Mouse (Mus musculus): Measurements from ENCODE around the gene Itpk1. TPM values are rescaled to one million over a fixed set of nuclear protein-coding genes. Genes with fewer than 3 reads are reported as not detected.

Itpk1 gene
- polyA plus RNA-seq, 1 experiment from 2014 or later: 5.5 TPM

DNA sequence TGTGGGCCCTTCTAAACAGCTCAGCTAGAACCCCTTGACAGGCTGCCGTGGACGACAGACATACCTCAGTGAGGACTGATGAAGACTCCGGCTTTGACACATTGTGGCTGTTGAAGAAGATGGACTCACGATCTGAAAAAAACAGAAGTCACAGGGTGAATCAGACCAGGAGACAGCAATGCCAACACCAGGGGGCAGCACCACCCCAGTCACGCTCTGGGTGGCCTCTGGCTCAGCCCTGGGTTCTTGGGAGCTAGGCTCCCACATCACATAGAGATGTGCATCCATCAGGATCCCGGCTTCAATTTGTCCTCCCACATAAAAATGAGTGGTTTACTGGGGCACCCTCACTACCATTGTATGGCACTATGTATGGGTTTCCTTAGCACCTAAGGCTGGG, 125.7 kb downstream of the Itpk1 start:
- H3K27me3 ChIP-seq (ENCODE audit: control insufficient read depth, insufficient read depth, low read depth, low read length): no peaks in the 10 kb centered on the region
- H3K4me2 ChIP-seq (ENCODE audit: low read depth, low read length): no peak overlapping the region
- H3K9me3 ChIP-seq (replicated peaks; ENCODE audit: control insufficient read depth, low read length): no peaks in the 10 kb centered on the region
- H3K4me3 ChIP-seq (ENCODE audit: low read depth, low read length): no peak overlapping the region
- H3K36me3 ChIP-seq (ENCODE audit: control insufficient read depth, insufficient read depth): no peaks in the 10 kb centered on the region
- no peak overlapping the region for H3K9ac ChIP-seq (ENCODE audit: low read depth, low read length)
- H3K4me1 ChIP-seq (ENCODE audit: control insufficient read depth, low read depth, low read length): no peaks in the 10 kb centered on the region
- 40% methylated on average over 6 of the region's 6 CpGs for WGBS (ENCODE audit: insufficient replicate concordance)
- H3K27ac ChIP-seq (ENCODE audit: low read length): no peak overlapping the region
- ATAC-seq (ENCODE audit: low read depth): no peak

- Histone ChIP-seq H3K9ac (ENCODE audit: low read depth, low read length) (no peak overlapping the region), H3K27ac (ENCODE audit: low read length) (no peak overlapping the region), H3K36me3 (ENCODE audit: control insufficient read depth, insufficient read depth) (no peaks in the 10 kb centered on the region), H3K4me2 (ENCODE audit: low read depth, low read length) (no peak overlapping the region), H3K9me3 (replicated peaks; ENCODE audit: control insufficient read depth, low read length) (no peaks in the 10 kb centered on the region), H3K4me1 (ENCODE audit: control insufficient read depth, low read depth, low read length) (no peaks in the 10 kb centered on the region), H3K27me3 (ENCODE audit: control insufficient read depth, insufficient read depth, low read depth, low read length) (no peaks in the 10 kb centered on the region), H3K4me3 (ENCODE audit: low read depth, low read length) (no peak overlapping the region)
- no peak for ATAC-seq (ENCODE audit: low read depth)
- WGBS (ENCODE audit: insufficient replicate concordance): 68% methylated on average over 10 of the region's 10 CpGs
Observed at GRCm38 (mm10) chr12:102576659-102577398, 127.9 kb downstream of the Itpk1 start.

GRCm38 (mm10) chr12:102575541-102576329, 129.0 kb downstream of the Itpk1 start:
- no peak overlapping the region for H3K27ac ChIP-seq (ENCODE audit: low read length)
- H3K4me1 ChIP-seq (ENCODE audit: control insufficient read depth, low read depth, low read length): no peaks in the 10 kb centered on the region; the same call in 1 of the 2 replicates
- H3K4me2 ChIP-seq (ENCODE audit: low read depth, low read length): no peak overlapping the region
- no peak overlapping the region for H3K4me3 ChIP-seq (ENCODE audit: low read depth, low read length)
- no peak for ATAC-seq (ENCODE audit: low read depth)
- no peaks in the 10 kb centered on the region for H3K36me3 ChIP-seq (ENCODE audit: control insufficient read depth, insufficient read depth)
- no peaks in the 10 kb centered on the region for H3K9me3 ChIP-seq (replicated peaks; ENCODE audit: control insufficient read depth, low read length)
- no peak overlapping the region for H3K9ac ChIP-seq (ENCODE audit: low read depth, low read length)
- WGBS (ENCODE audit: insufficient replicate concordance): 63% methylated on average over 5 of the region's 5 CpGs
- no peaks in the 10 kb centered on the region for H3K27me3 ChIP-seq (ENCODE audit: control insufficient read depth, insufficient read depth, low read depth, low read length)

GRCm38 (mm10) chr12:102573036-102573435, 131.7 kb downstream of the Itpk1 start:
- Histone ChIP-seq H3K27ac (ENCODE audit: low read length) (no peak overlapping the region), H3K4me2 (ENCODE audit: low read depth, low read length) (no peak overlapping the region), H3K4me3 (ENCODE audit: low read depth, low read length) (no peak overlapping the region), H3K27me3 (ENCODE audit: control insufficient read depth, insufficient read depth, low read depth, low read length) (no peaks in the 10 kb centered on the region), H3K9me3 (replicated peaks; ENCODE audit: control insufficient read depth, low read length) (no peaks in the 10 kb centered on the region), H3K36me3 (ENCODE audit: control insufficient read depth, insufficient read depth) (no peaks in the 10 kb centered on the region; the same call in 1 of the 2 replicates), H3K9ac (ENCODE audit: low read depth, low read length) (no peak overlapping the region), H3K4me1 (ENCODE audit: control insufficient read depth, low read depth, low read length) (no peaks in the 10 kb centered on the region; the same call in 1 of the 2 replicates)
- ATAC-seq (ENCODE audit: low read depth): no peak
- WGBS (ENCODE audit: insufficient replicate concordance): 68% methylated on average over 7 of the region's 7 CpGs

- Histone ChIP-seq H3K9me3 (replicated peaks; ENCODE audit: control insufficient read depth, low read length) (no peaks in the 10 kb centered on the region), H3K9ac (ENCODE audit: low read depth, low read length) (no peak overlapping the region), H3K4me1 (ENCODE audit: control insufficient read depth, low read depth, low read length) (no peaks in the 10 kb centered on the region; the same call in 1 of the 2 replicates), H3K27ac (ENCODE audit: low read length) (no peak overlapping the region), H3K4me2 (ENCODE audit: low read depth, low read length) (no peak overlapping the region), H3K4me3 (ENCODE audit: low read depth, low read length) (no peak overlapping the region), H3K36me3 (ENCODE audit: control insufficient read depth, insufficient read depth) (no peaks in the 10 kb centered on the region; the same call in 1 of the 2 replicates), H3K27me3 (ENCODE audit: control insufficient read depth, insufficient read depth, low read depth, low read length) (no peaks in the 10 kb centered on the region)
- ATAC-seq (ENCODE audit: low read depth): peak; percentile 61
- 50% methylated on average over 9 of the region's 9 CpGs for WGBS (ENCODE audit: insufficient replicate concordance)
Observed at GRCm38 (mm10) chr12:102571666-102572065, 133.1 kb downstream of the Itpk1 start.

DNA sequence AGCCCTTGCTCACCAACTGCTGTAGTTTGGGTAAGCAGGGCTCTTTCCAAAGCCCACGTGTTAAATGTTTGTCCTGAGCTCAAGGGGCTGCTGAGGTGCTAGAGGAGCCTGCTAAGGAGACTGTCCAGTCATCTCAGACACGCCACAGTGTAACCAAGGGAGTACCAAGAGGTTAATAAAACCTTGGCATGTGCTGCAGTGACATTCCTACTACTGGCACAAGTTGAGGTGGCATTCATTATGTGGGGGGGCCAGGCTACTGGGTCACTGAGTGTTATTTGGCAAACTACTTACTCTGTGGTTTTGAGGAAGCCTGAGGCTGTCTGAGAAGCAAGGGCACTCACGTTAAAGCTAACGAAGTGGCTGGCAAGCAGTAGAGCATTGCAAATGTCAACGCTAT, 134.0 kb downstream of the Itpk1 start:
- H3K27ac ChIP-seq (ENCODE audit: low read length): no peak overlapping the region
- no peak overlapping the region for H3K9ac ChIP-seq (ENCODE audit: low read depth, low read length)
- no peaks in the 10 kb centered on the region; the same call in 1 of the 2 replicates for H3K36me3 ChIP-seq (ENCODE audit: control insufficient read depth, insufficient read depth)
- no peaks in the 10 kb centered on the region for H3K9me3 ChIP-seq (replicated peaks; ENCODE audit: control insufficient read depth, low read length)
- H3K4me3 ChIP-seq (ENCODE audit: low read depth, low read length): no peak overlapping the region
- no peak overlapping the region for H3K4me2 ChIP-seq (ENCODE audit: low read depth, low read length)
- H3K27me3 ChIP-seq (ENCODE audit: control insufficient read depth, insufficient read depth, low read depth, low read length): no peaks in the 10 kb centered on the region
- WGBS (ENCODE audit: insufficient replicate concordance): 58% methylated on average over 5 of the region's 5 CpGs
- H3K4me1 ChIP-seq (ENCODE audit: control insufficient read depth, low read depth, low read length): peaks cover 3% of the 10 kb centered on the region
- ATAC-seq (ENCODE audit: low read depth): no peak

- Histone ChIP-seq H3K27me3 (ENCODE audit: control insufficient read depth, insufficient read depth, low read depth, low read length) (no peaks in the 10 kb centered on the region), H3K9me3 (replicated peaks; ENCODE audit: control insufficient read depth, low read length) (no peaks in the 10 kb centered on the region), H3K4me2 (ENCODE audit: low read depth, low read length) (no peak overlapping the region), H3K9ac (ENCODE audit: low read depth, low read length) (no peak overlapping the region), H3K4me1 (ENCODE audit: control insufficient read depth, low read depth, low read length) (peaks cover 7% of the 10 kb centered on the region), H3K36me3 (ENCODE audit: control insufficient read depth, insufficient read depth) (no peaks in the 10 kb centered on the region; the same call in 1 of the 2 replicates), H3K27ac (ENCODE audit: low read length) (no peak overlapping the region), H3K4me3 (ENCODE audit: low read depth, low read length) (no peak overlapping the region)
- no peak for ATAC-seq (ENCODE audit: low read depth)
- 73% methylated on average over 13 of the region's 13 CpGs for WGBS (ENCODE audit: insufficient replicate concordance)
Observed at GRCm38 (mm10) chr12:102570111-102570510, 134.6 kb downstream of the Itpk1 start.

GRCm38 (mm10) chr12:102568219-102568618, 136.5 kb downstream of the Itpk1 start:
- WGBS (ENCODE audit: insufficient replicate concordance): 76% methylated on average over 7 of the region's 7 CpGs
- H3K9ac ChIP-seq (ENCODE audit: low read depth, low read length): no peak overlapping the region
- no peak overlapping the region for H3K4me3 ChIP-seq (ENCODE audit: low read depth, low read length)
- H3K36me3 ChIP-seq (ENCODE audit: control insufficient read depth, insufficient read depth): no peaks in the 10 kb centered on the region; the same call in 1 of the 2 replicates
- H3K4me2 ChIP-seq (ENCODE audit: low read depth, low read length): no peak overlapping the region
- no peaks in the 10 kb centered on the region for H3K9me3 ChIP-seq (replicated peaks; ENCODE audit: control insufficient read depth, low read length)
- no peaks in the 10 kb centered on the region for H3K27me3 ChIP-seq (ENCODE audit: control insufficient read depth, insufficient read depth, low read depth, low read length)
- ATAC-seq (ENCODE audit: low read depth): no peak
- H3K27ac ChIP-seq (ENCODE audit: low read length): no peak overlapping the region
- H3K4me1 ChIP-seq (ENCODE audit: control insufficient read depth, low read depth, low read length): peaks cover 11% of the 10 kb centered on the region

- no peaks in the 10 kb centered on the region for H3K27me3 ChIP-seq (ENCODE audit: control insufficient read depth, insufficient read depth, low read depth, low read length)
- no peak overlapping the region for H3K27ac ChIP-seq (ENCODE audit: low read length)
- no peaks in the 10 kb centered on the region; the same call in 1 of the 2 replicates for H3K36me3 ChIP-seq (ENCODE audit: control insufficient read depth, insufficient read depth)
- no peak for ATAC-seq (ENCODE audit: low read depth)
- peaks cover 11% of the 10 kb centered on the region for H3K4me1 ChIP-seq (ENCODE audit: control insufficient read depth, low read depth, low read length)
- no peak overlapping the region for H3K9ac ChIP-seq (ENCODE audit: low read depth, low read length)
- H3K9me3 ChIP-seq (replicated peaks; ENCODE audit: control insufficient read depth, low read length): no peaks in the 10 kb centered on the region
- H3K4me2 ChIP-seq (ENCODE audit: low read depth, low read length): no peak overlapping the region
- H3K4me3 ChIP-seq (ENCODE audit: low read depth, low read length): no peak overlapping the region
- WGBS (ENCODE audit: insufficient replicate concordance): 53% methylated on average over 2 of the region's 2 CpGs
Observed at GRCm38 (mm10) chr12:102566951-102567350, 137.8 kb downstream of the Itpk1 start.
